Mouse (Mus musculus) kidney, postnatal 25 days (tissue): Measurements from ENCODE around the gene Capza1.
"Not testable (repeated sequence)": the region's sequence is repeated elsewhere in the genome, so short reads cannot be mapped to it uniquely, and the experiment has no call there.

Experiments
- DNase-seq, 2 experiments: peaks; one replicate each; pipeline ENCODE4 v3.0.0; 2021; ENCODE audit warnings: mixed read lengths in 2 of 2

The Capza1 gene

DNA sequence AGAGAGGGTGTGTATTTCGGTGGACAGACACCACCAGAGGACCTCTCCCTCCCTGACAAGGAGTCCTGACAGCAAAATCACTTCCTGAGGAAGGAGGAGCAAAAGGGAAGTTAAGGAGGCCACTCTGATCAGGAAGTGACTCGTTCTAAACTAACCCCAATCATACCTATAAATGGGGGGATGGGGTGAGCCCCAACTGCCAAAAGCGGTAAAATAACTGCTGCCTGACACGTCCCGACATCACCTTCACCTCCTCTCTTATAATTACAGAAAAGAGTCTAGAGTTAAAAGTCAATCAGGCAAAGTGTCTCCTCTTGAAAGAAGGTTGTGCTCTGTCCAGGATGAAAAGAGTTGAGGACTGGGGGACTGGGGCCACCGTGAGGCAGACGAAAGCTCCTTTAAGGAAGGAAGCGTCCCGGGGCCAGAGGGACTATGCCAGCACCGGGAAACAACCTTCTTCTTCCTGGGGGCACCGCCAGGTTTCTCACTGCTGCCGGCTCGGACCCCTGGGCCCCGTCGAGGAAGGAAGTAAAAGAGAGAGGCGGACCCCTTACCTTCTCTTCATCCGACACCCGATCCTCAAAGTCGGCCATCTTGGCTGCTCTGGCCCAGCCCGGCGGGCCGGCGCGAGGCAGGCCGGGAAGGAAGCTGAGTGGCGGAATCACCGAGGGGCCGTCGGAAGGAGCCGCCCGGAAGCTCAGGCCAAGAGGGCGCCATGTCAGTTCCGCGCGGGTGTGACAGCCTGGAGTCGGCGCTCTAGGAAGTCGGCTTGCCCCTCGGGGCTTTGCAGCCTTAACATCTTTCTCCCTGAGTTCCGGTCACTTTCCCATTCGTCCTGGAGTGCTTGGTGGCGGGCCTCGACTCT lies at the start of gene Capza1, which contains the start of gene St7l:
TSS of gene Capza1 (minus strand) at position 720 of the 865 bp plus-strand sequence.
TSS of gene St7l (plus strand) at position 220 of the 865 bp plus-strand sequence.
- peak; percentile 91 to 97 for DNase-seq

DNA sequence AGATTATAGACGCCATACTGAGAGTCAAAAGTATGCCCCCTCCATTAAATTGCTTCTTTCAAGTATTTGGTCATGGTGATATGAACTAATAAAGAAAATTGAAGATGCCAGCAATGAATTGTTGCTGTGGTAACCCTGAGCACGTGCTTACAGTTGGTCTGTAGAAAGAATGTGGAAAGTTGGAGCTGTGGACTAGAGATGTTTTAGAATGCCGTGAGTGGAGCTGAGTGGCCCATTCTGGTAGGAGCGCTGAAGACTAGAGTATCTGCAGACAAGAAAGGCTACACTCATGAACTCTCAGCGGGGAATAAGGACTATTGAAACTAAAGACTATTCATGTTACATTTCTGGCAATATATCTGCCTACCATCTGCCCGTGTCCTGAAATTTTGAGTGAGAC lies 44.9 kb upstream of the Capza1 start:
- no peak for DNase-seq

DNA sequence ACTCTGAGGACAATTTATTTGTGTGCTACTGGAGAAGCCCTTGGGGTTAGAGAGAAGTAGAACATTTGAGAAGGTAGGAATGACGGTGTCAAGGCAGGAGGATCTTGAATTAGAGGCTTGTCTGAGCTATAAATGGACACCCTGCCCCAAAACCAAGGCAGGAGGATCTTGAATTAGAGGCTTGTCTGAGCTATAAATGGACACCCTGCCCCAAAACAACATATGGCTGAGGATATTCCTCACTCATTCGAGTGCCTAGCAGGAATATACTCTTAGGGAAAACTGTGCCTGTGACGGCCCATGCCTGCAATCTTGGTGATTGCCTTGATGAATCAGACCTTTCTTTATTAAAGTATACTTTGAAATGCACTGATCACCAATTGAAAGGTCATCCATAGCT lies 41.7 kb upstream of the Capza1 start:
- DNase-seq = no peak

DNA sequence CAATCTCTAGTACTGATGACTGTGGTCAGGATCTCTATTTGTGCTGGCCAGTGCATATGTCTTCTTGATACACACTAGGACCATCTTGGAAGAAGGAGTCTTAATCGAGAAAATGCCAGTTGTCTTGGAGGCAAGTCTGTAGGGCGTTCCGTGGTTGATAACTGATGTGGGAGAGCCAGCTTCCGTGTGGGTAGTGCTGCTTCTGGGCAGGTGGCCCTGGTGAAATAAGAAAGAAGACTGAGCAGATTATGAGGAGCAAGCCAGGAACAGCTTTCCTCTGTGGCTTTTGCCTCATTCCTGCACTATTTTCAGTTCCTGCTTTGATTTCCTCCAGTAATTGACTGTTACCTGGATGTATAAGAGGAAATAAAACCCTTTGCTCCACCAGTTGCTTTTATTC lies 41.1 kb upstream of the Capza1 start:
- no peak for DNase-seq

DNA sequence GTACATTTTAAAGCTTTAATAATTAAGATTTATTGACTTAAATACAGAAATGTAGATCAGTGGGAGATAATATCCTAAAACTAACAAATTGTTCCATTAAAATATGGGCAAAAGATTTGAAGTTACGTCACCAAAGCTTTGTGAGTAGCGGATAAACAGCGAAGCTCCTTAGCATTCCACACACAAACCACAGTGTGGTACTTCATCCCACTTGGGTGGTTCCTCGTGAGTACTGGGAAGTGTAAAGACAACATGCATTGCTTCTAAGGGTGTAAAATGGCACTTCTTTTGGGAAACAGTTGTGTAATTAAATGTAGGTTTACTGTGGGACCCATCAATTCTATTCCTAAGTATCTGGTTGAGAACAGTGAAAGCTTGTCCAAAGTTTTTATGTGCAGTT lies 36.8 kb upstream of the Capza1 start:
- DNase-seq = no peak

DNA sequence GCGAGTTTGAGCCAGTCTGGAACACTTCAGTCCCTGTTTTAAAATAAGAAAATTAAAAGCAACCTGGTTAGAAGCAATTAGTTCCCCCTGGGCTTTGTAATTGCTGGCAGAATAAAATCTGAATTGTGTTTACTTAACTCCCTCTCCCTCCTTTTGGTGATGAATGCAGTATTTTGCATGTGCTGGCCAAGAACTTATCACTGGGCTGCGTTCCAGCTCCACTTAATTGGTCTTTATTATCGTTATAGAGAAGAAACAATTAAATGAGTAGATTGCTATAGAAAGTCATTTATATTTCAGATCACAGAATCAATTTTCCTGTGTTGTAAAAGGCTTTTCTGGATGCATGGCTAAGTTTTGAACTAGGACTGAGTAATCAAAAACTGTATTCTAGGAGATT lies 31.8 kb upstream of the Capza1 start:
- no peak for DNase-seq

DNA sequence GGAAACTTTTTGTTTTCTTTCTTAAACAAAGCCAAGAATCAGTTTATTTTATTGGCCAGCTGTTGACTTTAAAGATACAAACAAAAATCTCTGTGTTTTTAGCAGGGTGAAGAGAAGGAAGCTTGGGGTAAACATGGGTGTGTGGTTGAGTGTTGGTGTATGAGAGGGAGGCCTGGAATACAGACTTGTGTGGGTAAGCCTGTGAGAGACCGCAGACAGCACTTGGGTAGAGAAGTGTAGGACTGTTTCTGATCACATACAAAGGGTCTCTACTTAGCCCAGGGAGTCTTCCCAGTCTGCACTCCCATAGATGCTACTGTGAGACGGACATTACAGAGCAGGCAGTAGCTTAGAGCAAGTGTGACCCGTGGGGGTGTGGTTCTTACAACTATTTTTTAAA lies 24.3 kb upstream of the Capza1 start:
- DNase-seq = no peak

DNA sequence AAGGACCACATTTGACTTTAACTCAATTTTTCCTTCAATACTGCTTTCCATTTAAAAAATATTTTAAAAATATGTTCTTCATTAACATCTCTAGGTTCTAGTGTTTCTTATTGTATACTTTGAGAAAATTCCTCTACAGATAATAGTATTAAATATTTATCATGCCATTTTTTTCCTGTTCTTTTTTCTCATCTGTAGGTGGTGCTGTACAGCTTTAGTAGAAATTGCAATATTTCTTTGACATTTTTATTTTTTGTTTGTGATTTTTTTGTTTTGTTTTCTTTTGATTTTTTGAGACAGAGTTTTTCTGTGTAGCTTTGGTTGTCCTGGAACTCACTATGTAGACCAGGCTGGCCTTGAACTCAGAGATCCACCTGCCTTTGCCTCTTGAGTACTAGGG lies 5.3 kb upstream of the Capza1 start:
- no peak for DNase-seq

DNA sequence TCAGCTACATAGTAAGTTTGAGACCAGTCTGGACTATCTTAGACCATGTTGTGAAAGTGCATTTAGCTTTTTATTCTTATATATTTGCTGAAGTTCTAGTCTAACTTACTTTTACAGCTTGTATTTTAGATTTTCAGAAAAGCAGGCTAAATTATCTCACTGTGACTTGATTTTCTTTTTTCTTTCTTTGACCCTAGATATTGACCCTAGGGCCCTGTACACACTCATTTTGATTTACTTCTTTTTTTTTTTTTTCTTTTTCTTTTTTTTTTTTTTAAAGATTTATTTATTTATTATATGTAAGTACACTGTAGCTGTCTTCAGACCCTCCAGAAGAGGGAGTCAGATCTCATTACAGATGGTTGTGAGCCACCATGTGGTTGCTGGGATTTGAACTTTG lies 2.4 kb upstream of the Capza1 start:
- DNase-seq = not testable (repeated sequence)

DNA sequence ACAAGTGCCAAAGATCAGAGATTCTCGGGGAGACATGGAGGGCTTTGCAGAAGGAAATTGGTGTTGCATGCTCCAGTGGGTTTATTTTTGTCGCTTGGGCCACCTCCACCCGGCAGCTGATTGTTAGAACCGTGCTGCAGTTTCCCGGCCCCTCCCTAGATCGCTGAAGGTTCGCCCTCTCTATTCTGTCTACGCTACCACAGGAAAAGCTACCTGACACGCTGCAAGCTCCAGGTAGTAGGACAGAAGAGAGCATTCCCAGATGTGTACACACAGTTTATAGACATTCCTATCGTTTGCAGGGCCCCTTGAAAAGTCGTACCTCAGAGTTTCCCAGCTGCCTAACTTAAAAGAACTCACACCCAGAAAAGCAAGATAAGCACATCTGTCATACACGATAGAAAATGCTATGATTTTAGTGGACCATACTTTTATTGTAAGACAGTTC lies 1.1 kb upstream of the Capza1 start:
- DNase-seq = no peak

DNA sequence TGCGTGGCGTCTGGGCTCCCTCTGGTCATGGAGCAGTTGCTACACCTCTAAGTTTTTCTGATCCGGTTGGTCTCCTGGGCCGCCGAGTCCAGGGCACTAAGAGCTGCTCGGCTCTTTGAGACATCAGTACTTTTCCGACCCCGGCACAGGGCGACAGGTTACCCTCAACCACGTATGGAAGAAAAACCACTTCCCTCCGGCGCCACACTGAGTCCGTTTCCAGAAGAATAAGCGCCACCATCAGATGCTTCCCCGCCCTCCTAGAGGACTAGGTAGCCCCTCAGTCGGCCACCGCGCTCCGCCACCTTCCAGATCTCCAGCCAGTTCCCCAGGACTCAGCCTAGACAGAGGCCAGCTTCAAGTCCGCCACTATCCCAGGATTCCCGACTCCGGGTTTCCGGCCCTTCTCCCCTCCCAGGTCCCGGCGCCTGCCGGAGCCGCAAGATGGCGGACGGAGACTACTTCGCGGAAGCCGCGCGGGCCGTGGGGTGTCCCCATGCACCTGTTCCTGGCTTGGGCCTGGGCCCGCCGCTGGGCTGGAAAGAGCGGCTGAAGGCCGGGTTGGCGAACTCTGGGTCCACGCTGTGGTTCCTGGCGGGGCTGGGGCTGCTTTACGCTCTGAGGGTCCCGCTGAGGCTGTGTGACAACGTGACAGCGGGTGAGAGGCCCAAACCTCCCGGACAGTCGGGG lies 491 bp upstream of the Capza1 start:
- DNase-seq = peak; percentile 93 to 96

DNA sequence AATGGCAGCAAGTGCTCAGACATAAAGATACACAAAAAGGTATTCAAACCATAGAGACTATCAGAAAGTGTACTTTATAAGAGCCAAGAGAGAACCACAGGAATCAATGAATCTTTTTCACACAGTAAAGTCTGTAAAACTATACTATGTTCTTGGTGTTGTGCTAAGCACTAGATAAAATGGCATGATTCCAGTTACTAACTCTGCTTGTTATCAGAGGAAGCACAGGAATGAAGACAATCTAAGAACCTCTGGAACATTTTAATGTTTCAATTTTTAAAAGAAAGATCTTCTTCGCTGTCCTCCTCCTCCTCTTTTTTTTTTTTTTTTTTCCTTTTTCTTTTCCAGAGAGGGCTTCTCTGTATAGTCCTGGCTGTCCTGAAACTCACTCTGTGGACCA lies 5.7 kb downstream of the Capza1 start:
- DNase-seq = no peak

DNA sequence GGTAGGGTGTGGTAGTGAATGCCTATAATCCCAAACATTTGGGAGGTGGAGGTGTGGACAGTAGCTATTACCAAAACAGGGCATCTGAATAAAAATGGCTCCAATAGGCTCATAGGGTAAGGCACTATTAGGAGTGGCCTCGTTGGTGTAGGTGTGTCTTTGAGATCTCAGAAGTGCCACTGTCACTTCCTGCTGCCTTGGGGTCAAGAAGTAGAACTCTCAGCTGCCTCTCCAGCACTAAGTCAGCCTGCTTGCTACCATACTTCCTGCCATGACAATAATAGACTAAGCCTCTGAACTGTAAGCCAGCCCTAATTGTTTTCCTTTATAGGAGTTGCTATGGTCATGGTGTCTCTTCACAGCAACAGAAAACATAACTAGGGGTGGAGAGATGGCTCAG lies 8.2 kb downstream of the Capza1 start:
- DNase-seq = no peak

DNA sequence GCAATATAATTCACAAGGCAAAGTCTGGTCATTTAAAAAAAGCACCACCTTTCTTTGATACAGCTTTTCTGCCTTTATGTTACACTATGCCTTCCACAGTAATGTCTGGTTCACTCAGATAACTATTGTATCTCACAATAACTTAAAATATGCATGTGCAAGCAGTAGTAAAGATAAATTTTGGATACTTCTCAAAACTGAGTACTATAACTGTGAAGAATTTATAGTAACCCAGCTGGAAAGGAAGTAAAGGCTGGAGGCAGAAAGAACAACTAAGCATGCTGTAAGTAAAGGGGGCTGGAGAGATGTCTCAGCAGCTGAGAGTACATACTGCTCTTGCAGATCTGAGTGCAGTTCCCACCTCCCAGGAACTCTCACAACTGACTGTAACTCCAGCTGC lies 9.4 kb downstream of the Capza1 start:
- no peak for DNase-seq

DNA sequence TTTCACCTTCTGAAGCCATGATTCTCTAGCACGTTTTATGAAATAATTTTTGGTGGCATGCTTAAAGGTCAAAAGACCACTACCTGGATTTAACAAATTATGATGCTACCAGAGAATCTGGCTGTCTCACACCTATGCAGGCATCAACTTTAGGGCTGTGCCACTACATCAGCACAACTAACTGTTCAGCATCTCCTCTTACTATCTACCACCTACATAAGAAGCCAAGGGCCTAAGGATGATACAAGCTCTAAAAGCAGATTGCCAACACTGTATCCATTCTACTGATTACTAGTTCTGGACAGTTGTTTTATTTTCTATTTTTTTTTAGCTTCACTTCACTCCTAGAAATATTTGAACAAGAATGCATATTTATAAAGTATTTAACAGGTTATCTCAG lies 9.8 kb downstream of the Capza1 start:
- no peak for DNase-seq

DNA sequence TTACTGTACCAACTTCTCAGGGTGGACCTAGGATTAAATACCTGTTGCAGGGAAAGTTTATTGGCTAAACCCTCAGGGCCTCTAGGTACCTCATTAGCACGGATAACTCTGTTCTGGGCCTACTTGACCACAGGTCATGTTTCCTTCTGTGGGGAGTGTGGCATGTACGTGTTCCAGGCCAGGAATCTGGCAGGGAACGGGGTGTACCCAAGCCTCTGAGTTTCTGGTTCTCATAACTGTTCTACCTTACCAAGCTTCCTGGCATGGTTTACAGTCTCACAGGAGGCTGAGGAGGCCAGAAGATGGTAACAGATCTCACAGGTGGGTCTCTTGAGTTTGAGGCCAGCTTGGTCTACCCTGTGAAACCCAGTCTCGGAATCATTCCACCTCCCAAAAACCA lies 17.7 kb downstream of the Capza1 start:
- DNase-seq = peak in 1 of 2 experiments; percentile 66

DNA sequence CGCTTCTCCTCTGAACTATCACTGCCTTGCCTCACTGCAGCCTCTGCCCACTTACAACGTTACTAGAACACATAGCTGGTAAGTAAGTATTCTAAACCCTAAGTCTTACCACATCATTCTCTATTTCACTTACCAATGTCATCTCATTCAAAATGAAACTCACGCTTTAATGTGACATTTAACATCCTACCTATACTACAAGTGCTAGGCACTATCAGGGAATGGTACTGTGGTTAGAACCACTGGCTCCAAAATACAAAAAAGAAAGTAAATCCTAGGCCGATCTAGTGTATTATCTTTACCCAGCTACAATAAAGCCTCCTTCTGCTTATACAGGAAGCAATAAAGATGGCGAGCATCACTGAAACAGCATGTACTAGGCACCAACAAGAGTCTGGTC lies 23.3 kb downstream of the Capza1 start:
- DNase-seq = no peak

DNA sequence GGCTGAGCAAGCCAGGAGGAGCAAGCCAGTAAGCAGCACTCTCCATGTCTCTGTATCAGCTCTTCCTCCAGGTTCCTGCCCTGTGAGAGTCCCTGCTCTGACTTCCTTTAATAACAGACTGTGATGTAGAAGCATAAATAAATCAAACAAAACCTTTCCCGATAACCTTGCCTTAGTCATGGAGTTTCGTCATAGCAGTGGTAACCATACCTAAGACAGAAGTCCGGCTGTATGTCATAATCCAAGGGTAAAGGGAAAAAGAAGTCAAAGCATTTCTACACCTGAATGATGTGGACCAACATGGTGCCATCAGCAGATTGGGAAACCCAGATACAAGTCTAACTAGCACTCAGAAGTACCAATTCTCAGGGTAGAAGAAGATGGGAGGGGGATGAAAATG lies 28.5 kb downstream of the Capza1 start:
- no peak for DNase-seq

DNA sequence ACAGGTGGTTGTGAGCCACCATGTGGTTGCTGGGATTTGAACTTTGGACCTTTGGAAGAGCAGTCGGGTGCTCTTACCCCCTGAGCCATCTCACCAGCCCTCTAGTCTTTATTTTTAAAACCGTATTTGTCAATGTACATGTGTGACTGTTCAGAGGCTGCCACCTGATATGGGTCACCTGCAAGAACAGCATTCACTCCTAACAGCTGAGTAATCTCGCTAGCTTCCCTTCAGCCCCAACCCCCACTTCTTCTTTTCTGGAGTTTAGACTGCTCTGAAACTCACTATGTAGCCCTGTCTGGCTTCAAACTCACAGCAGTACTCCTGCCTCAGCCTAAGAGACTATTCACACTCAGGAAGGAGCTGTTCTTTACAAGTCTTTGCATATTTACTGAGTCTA lies 41.9 kb downstream of the Capza1 start:
- DNase-seq = no peak

DNA sequence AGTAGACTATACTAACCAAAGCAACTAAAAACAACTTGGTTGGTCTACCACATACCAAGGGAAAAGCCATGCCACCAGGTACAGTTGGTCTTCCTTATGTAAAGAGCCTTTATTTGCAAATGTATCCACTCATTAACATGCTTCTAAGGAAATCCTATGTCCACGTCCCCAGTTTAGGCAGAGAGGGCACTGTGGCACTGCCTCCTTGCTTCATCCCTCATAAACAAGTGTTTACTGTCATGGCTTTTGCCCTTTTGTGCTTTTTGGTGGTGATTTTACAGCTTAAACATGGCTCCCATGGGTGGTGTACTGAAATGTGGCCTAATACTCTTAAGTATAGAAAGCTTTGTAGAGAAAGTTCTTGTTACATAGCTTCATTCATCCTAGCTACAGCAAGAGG lies 43.9 kb downstream of the Capza1 start:
- DNase-seq = no peak

DNA sequence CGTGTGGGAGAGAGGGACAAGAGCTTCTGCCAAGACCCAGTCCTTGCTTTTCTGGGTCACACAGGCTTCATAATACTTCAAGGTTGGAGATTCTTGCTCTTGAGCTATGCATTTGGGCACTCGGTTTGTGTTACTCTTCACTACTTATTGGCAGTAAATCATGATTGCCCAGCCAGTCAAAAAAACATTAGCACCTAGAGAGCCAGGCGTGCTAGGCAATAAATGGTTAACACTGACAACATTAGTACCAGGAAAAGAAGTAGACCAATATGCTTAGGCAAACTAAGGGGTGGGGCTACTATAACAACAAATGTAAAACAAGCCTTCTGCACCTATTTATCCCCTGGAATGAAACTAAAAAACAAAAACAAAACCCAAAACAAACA lies 45.6 kb downstream of the Capza1 start:
- no peak for DNase-seq

DNA sequence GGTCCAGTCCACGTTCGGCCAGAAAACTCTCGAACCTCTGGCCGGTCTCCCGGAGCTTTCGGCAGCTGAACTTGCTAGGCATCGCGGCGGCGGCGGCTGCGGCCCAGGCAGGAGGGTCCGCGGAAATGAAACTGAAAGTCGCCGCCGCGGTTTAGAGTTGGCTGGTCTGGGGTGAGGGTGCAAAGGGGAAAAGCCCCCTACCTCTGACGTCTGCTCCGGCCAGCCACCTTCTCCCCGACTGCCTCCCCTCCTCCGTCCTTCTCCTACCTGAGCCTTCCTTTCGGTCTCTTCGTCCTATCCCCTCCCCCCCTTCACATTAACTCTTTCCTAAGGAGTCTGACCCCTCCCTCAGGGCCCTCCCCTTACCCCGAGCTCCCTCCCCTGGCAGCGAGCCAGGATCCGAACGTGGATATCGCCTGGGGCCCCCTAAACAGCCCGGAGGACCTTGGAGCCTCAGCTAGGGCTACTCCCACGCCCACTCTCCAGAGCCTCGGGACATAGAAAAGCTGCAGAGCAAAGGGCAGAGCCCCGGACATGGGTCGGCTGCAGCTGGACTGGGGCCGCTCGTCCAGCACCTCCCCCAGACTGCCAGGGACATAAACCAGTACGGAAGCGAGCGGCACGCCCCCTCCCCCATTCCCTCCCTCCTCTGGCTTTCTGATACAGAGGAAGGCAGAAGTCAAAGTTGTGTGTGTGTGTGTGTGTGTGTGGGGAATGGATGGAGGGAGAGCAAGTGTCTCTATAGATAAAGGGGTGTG lies 46.1 kb downstream of the Capza1 start, which contains the start of gene Mov10:
TSS of gene Mov10 (minus strand) at position 573 of the 758 bp plus-strand sequence.
- DNase-seq = peak; percentile 85 to 95

DNA sequence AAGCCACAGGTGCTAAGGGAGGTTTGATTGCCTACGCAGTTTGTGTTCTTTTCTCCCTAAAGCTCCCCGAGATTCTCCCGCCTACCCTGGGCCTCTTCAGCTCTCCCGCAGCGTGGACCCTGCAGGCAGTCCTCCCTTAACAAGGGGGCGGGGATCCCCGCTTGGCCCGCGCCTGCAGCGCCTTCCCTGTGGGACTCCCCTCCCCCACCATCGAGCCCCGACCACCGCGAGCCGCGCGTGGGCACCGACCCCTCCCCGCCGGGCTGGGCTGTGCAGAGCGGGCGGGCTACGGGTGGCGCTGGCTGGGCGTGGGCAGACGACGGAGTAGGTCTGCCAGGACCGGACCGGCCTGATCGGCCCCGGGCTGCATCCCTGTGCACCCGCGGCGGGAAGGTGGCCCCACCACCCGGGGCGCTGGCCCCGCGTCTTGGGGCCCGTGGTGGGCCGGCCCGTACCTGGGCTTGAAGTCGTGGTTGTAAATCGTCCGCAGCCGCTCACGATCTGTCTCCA lies 46.8 kb downstream of the Capza1 start:
- DNase-seq = peak; percentile 56 to 81
